Mouse (Mus musculus): ENCODE results near the gene Iqgap2.

DNA sequence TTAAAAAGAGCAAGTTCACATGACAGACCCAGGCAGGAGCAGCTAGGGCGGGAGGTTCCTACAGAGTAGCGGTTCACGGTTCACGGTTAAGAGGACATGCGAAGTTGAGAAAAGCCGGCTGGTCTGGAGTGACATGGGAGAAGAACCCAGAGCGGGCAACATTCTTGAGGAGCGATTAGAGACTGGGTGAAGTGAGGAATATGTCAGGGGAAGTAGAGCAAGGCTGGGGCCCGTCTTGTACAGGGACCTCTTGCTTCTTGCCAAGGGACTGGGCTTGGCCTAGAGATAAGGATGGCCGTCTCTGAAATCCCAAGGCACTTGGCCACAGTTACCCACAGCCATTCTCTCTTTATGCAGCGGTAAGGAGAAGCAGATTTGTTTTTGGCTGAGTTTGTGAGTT is 275.2 kb downstream of the Iqgap2 start:
- TF ChIP-seq CTCF (IDR thresholded peaks at IDR 0.05; ENCODE audit: control insufficient read depth, insufficient read depth, low read length) (no peak), POLR2A (IDR thresholded peaks at IDR 0.05; ENCODE audit: borderline replicate concordance, control insufficient read depth, low read depth, low read length) (no peak)

Data from bone marrow, adult 2 months (tissue).